Mouse (Mus musculus): ENCODE measurements around the gene Celf6.

Celf6 gene

GRCm38 (mm10) chr9:59588252-59588651, 10.5 kb downstream of the Celf6 start:
- DNase-seq (ENCODE audit: low read depth, low spot score) = no peak

DNA sequence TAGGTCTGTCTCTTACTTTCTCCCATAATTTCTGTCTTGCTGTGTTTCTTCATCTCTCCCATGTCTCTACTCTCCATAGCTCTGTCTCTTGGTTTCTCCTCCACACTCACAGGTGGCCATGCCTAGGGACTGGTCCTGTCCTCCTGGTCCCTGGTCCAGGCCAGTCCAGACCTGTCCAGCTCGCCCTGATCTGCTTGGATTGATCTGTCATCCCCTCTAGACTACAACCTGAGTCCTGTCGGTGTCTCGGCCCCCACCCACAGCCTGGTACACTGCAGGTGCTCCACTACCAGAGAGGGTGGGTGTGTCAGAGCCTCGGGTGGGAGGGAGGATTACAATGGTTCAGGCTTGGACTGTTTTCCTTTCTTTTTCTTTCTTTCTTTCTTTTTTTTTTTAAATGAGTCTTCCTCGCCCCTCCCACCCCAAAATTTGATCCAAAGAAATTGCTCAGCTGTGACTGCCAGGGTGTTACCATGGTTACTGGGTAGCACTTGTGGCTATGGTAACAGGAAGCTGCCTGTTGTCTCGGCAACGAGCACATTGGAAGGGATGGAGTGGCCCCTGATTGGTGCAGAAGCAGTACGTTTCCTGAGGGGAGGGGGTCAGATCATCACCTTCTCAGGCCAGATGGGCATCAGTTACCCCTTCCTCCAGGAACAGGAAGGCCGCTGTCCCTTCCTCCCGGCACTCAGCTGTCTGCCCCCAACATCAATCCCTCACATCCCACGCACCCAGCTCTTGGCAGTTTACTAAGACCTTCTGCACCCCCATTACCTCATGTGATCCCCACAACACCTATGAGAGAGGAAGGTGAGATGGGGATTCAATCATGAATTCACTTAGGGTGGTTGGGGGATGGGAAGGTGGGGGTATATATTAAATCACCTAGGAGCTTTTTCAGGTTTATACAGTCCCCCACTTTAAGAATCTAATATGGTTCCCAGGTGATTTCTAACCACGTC, 11.3 kb downstream of the Celf6 start:
- DNase-seq (ENCODE audit: low read depth, low spot score) = no peak

DNA sequence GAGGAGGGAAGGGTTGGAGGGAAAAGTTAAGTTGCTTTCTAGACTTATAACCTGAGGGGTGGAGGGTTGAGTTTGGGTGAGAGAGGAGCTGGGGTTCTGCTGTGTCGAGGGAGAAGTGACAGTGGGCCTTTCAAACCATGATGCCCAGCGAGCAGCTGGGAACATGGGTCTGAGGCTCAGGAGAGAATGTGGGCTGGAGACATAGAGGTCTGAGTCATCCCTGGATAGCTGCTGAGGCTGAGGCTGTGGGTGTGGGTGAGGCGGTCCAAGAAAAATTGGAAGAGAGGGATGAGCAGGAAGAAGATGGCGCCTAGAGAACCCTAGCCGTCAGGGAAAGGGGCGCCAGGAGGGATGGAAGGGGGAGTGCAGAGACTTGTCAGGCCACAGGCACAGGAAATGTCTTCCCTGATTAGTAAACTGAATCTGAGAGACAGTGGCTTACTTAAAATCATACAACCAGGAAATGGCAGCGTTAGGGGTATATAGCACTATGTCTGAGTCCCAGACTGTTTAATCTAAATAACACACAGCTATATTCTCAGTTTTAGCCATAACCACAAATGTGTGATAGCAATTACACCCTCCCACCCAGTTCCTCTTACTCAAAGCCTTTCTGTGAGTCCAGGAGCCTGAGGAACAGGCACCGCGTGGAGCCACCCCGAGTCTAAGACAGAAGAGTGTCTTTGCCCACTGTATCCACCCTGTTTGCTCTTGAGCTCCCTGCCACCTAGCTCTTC, 12.2 kb downstream of the Celf6 start:
- DNase-seq (ENCODE audit: low read depth, low spot score) = no peak

DNA sequence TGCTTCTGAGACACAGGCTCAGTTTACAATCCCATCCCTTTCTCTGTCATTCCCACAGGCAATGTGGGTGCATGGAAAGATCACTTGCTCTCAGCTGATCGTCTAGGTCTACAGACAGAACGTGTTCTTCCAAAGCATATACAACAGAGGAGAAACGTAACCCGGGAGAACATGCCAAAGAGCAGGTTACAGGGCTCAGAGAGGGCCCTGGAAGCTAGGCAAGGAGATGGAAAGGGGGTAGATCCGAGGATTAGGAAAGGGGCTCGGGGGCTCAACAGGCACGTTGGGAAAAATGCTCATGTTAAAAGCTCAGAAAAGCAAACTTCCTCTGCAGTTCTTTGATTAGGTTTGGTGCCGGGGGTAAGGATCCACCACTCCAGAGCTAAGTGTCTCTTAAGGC, 23.9 kb downstream of the Celf6 start:
- DNase-seq (ENCODE audit: low read depth, low spot score) = no peak

- no peak for DNase-seq (ENCODE audit: low read depth, low spot score)
These were observed 28.2 kb downstream of the Celf6 start for GRCm38 (mm10) chr9:59605967-59606366.

- no peak for DNase-seq (ENCODE audit: low read depth, low spot score)
These were observed 33.2 kb downstream of the Celf6 start for GRCm38 (mm10) chr9:59610950-59611349.

- no peak for DNase-seq (ENCODE audit: low read depth, low spot score)
These were observed 38.1 kb downstream of the Celf6 start for GRCm38 (mm10) chr9:59615797-59616196.

DNA sequence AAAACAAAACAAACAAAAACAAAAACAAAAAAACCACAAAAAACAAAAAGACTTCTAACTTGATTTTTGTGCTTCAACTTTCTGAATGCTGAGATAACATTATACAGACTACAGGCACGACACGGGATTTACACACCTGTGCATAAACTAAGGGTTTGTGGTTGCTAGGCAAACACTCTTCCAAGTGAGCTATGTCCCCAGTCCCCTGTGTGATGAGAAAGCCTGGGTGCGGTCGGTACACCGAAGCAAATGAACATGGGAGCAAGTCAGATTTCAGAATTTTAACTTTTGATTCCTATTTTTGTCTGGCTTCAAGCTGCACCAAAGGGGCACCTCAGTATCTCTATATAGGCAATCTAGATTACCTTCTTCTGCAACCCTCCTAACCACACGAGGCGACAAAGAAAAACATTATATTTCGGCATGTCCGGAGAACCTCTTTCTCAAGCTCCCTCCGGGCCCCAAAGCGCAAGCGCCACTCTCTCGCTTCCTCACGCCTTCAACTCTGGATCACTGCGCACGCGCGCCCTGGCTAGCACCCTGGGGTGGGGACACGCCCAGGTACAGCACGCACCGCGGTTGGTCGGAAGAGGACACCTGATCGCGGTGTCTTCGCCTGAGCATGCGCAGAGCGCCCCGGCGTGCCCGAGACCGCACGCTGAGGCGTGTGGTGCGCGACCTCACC, 39.0 kb downstream of the Celf6 start, which contains the start of gene Parp6:
Parp6 (plus strand) TSS at position 663 of the 685 bp plus-strand sequence.
- peak; percentile 100 for DNase-seq (ENCODE audit: low read depth, low spot score)

GRCm38 (mm10) chr9:59617307-59617973, 39.7 kb downstream of the Celf6 start:
- DNase-seq (ENCODE audit: low read depth, low spot score) = no peak

DNA sequence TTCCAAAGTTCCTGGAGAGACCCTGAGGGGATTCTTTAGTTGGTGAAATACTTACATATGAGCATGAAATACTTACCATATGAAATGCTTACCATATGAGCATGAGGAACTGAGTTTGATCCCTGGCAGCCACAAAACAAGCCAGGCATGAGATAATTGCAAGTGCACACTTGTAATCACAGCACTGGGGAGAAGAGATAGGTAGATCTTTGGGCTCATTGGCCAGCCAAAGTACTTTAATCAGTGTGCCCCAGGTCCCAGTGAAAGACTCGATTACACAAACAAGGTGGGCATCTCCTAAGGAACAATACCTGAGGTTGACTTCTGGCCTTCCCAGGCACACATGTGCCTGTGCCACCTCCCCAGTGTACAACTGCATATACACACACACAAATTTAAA, 60.7 kb downstream of the Celf6 start:
- no peak for DNase-seq (ENCODE audit: low read depth, low spot score)

DNA sequence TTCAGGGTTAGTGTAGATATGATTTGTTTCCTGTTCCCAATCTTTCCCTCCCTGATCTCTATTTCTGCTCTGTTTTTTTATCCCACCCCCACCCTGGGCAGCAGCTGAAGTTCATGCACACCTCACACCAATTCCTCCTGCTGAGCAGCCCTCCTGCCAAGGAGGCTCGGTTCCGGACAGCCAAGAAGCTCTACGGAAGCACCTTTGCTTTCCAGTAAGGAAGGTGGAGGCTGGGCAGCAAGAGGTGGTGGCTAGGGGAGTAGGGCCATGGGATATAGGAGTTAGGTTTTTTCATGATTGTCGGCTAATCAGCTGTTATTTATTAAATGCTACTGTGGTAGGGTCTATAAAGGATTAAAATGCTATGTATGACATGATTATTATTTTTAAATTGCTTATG, 62.2 kb downstream of the Celf6 start:
- no peak for DNase-seq (ENCODE audit: low read depth, low spot score)

GRCm38 (mm10) chr9:59641320-59641719, 63.6 kb downstream of the Celf6 start:
- DNase-seq (ENCODE audit: low read depth, low spot score) = no peak

DNA sequence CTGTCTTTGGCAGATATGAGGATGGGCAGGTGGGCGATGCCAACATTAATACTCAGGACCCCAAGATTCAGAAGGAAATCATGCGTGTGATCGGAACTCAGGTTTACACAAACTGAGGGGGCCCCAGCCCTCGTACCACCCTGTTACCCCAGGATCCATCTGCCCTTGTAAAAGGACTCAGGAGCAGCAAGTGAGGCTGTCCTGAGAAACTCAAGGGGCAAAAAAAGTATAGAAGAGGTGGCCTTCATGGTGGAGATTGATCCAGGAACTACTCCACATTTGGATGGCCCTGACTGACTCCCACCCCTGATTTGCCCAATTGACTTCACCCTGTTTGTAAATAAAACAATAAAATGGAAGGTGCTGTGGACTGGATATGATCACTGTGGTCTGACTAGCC, 72.2 kb downstream of the Celf6 start:
- DNase-seq (ENCODE audit: low read depth, low spot score) = no peak

GRCm38 (mm10) chr9:59653371-59653770, 75.7 kb downstream of the Celf6 start:
- no peak for DNase-seq (ENCODE audit: low read depth, low spot score)

DNA sequence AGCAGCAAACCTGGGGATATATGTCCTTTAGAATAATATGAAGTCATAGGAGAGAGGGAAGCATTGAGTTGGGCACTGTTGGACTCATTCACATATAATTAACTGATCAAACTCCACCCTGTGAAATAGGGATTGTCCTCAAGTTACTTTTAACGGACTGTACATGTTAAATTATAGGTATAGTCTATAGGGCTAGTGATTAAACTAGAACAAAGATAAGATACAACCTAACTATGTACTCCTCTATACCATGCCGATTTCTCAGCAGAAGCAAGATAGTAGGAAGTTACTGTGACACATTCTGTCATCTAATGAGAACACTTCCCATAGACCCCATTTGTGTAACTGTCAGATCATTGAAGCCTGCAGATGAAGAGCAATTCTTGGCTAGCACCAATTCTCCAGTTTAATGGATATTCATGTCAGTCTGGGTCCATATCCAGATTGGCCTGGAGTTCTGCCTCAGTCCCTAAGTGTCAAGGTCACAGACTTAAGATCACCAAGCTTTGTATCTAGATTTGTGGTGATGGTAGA, 76.8 kb downstream of the Celf6 start:
- no peak for DNase-seq (ENCODE audit: low read depth, low spot score)

DNA sequence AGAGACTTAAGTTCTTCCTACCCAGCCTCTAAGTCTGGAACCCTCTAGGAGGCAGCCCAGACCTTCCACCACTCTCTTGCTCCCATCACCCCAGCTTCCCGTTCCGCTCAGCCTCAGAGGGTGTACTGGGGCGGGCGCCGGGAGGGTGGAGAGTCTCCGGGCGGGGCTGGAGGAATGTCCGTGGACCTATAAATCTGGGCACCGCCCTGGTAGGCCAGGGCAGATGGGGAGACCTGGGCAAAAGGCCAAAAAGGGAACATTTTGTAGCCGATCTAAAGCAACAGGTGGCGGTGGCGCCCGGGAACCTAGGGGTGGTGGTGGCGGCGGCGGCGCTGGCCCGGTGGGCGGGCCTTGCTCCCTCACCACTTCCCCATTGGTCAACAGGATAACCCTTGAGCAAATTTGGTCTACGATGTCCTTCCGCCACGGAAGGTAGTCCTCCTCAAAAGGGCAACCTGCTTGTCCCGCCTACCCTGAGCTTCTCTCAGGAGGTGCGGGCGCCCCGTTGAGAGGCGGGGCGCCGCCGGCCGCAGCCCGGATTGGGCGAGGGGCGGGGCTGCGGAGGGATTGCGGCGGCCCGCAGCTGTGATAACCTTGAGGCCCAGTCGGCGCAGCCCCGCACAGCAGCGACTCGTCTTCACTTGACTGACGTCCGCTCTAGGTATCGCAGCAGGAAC, 78.4 kb downstream of the Celf6 start, which contains the start of gene Pkm:
Pkm (plus strand) TSS at position 411 of the 677 bp plus-strand sequence.
- peak; percentile 100 for DNase-seq (ENCODE audit: low read depth, low spot score)
